Mouse (Mus musculus) ES-E14 (cell line): ENCODE results near the gene Trim16. TPM values are rescaled to one million over a fixed set of nuclear protein-coding genes. Genes with fewer than 3 reads are reported as not detected.

Source experiments
- DNase-seq: peaks from one replicate; pipeline ENCODE4 v3.0.0-alpha.2; 2013; ENCODE audit warnings: low read depth, low spot score
- H3K27ac ChIP-seq: 2 replicates; pipeline ENCODE4 v1.5.1; 2012; ENCODE audit warnings: low read depth, mild to moderate bottlenecking, low read length, moderate library complexity, mixed read lengths; ENCODE audit not compliant: poor library complexity, insufficient read depth, severe bottlenecking
- H3K36me3 ChIP-seq: 2 replicates; pipeline ENCODE4 v1.6.1; 2012; ENCODE audit warnings: mild to moderate bottlenecking, low read length, moderate library complexity, mixed read lengths; ENCODE audit not compliant: control insufficient read depth, poor library complexity, insufficient read depth, severe bottlenecking
- H3K4me1 ChIP-seq, 2 experiments: fragments of 150-350 bp in 1 of 2; sonication (generic) in 1 of 2; 2 replicates each; pipeline ENCODE4 v1.6.1; 2012; ENCODE audit warnings: low read length in 2 of 2, mild to moderate bottlenecking in 1 of 2, mixed read lengths in 1 of 2; ENCODE audit not compliant: control insufficient read depth in 2 of 2, insufficient read depth in 2 of 2, poor library complexity in 1 of 2
- H3K4me3 ChIP-seq, 2 experiments: fragments of 150-350 bp in 1 of 2; sonication (generic) in 1 of 2; 2 replicates each; pipeline ENCODE4 v1.5.1; 2012; ENCODE audit warnings: low read length in 2 of 2, low read depth in 1 of 2, mild to moderate bottlenecking in 1 of 2, mixed read lengths in 1 of 2; ENCODE audit not compliant: insufficient read depth in 1 of 2, poor library complexity in 1 of 2, severe bottlenecking in 1 of 2
- H3K9ac ChIP-seq: 2 replicates; pipeline ENCODE4 v1.6.1; 2012; ENCODE audit warnings: low read depth, mild to moderate bottlenecking, low read length, mixed read lengths; ENCODE audit not compliant: poor library complexity, insufficient read depth, severe bottlenecking
- H3K9me3 ChIP-seq: fragments of 150-350 bp; sonication (generic); 2 replicates; pipeline ENCODE4 v1.6.1; 2012; ENCODE audit warnings: low read depth, mild to moderate bottlenecking, low read length; ENCODE audit not compliant: control insufficient read depth, insufficient read depth
- CHD2 ChIP-seq: IDR thresholded peaks from 2 replicates; pipeline ENCODE4 v1.6.1; 2014; ENCODE audit warnings: mild to moderate bottlenecking, low read depth, low read length, inconsistent platforms
- HCFC1 ChIP-seq: IDR thresholded peaks from 2 replicates; pipeline ENCODE4 v1.6.1; 2012; ENCODE audit warnings: low read length, inconsistent platforms, borderline replicate concordance; ENCODE audit not compliant: insufficient read depth
- MAFK ChIP-seq: IDR thresholded peaks from 2 replicates; pipeline ENCODE4 v1.6.1; 2014; ENCODE audit warnings: mild to moderate bottlenecking, low read depth, low read length, inconsistent platforms; ENCODE audit not compliant: insufficient read depth
- ZC3H11A ChIP-seq: IDR thresholded peaks from 2 replicates; pipeline ENCODE4 v1.6.1; 2012; ENCODE audit warnings: low read depth, mild to moderate bottlenecking, inconsistent platforms, low read length, borderline replicate concordance
- ZNF384 ChIP-seq: IDR thresholded peaks from 2 replicates; pipeline ENCODE4 v1.6.1; 2012; ENCODE audit warnings: low read depth, low read length, inconsistent platforms
- in situ Hi-C, 2 experiments: fragments of 600-800 bp; cut with MboI; formaldehyde crosslinking; loops; one replicate each; pipeline ENCODE4 v1.15.1; 2025; ENCODE audit warnings: low sequenced_read_pairs in 2 of 2, inconsistent platforms in 1 of 2; ENCODE audit not compliant: unreplicated experiment in 2 of 2
- total RNA-seq: library from RNA; depleted of rRNA; stranded (reverse); fragments of 300-350 nt; gene quantifications from 2 replicates; pipeline ENCODE4 v1.2.3, GENCODE M21; 2012

Gene Trim16
- total RNA-seq, 1 experiment: 4.1 TPM

GRCm38 (mm10) chr11:62826106-62826733 lies 6.2 kb downstream of the Trim16 start:
- Histone ChIP-seq H3K9ac (no peak overlapping the region), H3K9me3 (no peaks in the 10 kb centered on the region), H3K4me3 (no peak overlapping the region), H3K36me3 (no peaks in the 10 kb centered on the region), H3K4me1 (peaks cover 3 to 8% of the 10 kb centered on the region in 2 experiments; a peak in 3 of 4 replicates), H3K27ac (no peak overlapping the region)
- TF ChIP-seq ZNF384 (no peak), HCFC1 (no peak), CHD2 (no peak), MAFK (no peak), ZC3H11A (no peak)
- in situ Hi-C loops: no loop called here
- DNase-seq: no peak

- Histone ChIP-seq H3K27ac (no peak overlapping the region), H3K4me1 (peaks cover 2 to 3% of the 10 kb centered on the region in 2 experiments; a peak in 3 of 4 replicates), H3K9ac (no peak overlapping the region), H3K9me3 (no peaks in the 10 kb centered on the region), H3K36me3 (no peaks in the 10 kb centered on the region), H3K4me3 (no peak overlapping the region)
- TF ChIP-seq HCFC1 (no peak), MAFK (no peak), ZNF384 (no peak), ZC3H11A (no peak), CHD2 (no peak)
- in situ Hi-C loops: no loop called here
- no peak for DNase-seq
These were observed 7.1 kb downstream of the Trim16 start for GRCm38 (mm10) chr11:62827135-62827534.

- H3K9ac ChIP-seq: no peak overlapping the region
- H3K4me1 ChIP-seq: peaks cover 0 to 3% of the 10 kb centered on the region in 2 experiments; a peak in 2 of 4 replicates
- in situ Hi-C loops: no loop called here
- H3K4me3 ChIP-seq: no peak overlapping the region
- no peaks in the 10 kb centered on the region for H3K36me3 ChIP-seq
- H3K9me3 ChIP-seq: no peaks in the 10 kb centered on the region
- no peak for TF ChIP-seq MAFK
- TF ChIP-seq HCFC1: no peak
- TF ChIP-seq CHD2: no peak
- no peak for TF ChIP-seq ZC3H11A
- no peak for TF ChIP-seq ZNF384
- no peak overlapping the region for H3K27ac ChIP-seq
- DNase-seq: no peak
These were observed 7.9 kb downstream of the Trim16 start for GRCm38 (mm10) chr11:62827911-62828310.

- Histone ChIP-seq H3K9me3 (no peaks in the 10 kb centered on the region), H3K27ac (no peak overlapping the region), H3K9ac (no peak overlapping the region), H3K4me3 (no peak overlapping the region), H3K36me3 (no peaks in the 10 kb centered on the region), H3K4me1 (peaks cover 0 to 3% of the 10 kb centered on the region in 2 experiments; a peak in 2 of 4 replicates)
- no peak for DNase-seq
- TF ChIP-seq MAFK: no peak
- TF ChIP-seq ZNF384: no peak
- TF ChIP-seq HCFC1: no peak
- TF ChIP-seq CHD2: no peak
- no peak for TF ChIP-seq ZC3H11A
- in situ Hi-C loops: no loop called here
These were observed 10.4 kb downstream of the Trim16 start for GRCm38 (mm10) chr11:62830387-62830786.
